Mouse (Mus musculus) mesoderm, embryonic 11.5 days (tissue): ENCODE results near the gene Ube2d1.

ENCODE experiments used
- DNase-seq: peaks from one replicate; pipeline ENCODE4 v3.0.0-alpha.2; 2012; ENCODE audit warnings: low read depth, low spot score

Ube2d1 gene

DNA sequence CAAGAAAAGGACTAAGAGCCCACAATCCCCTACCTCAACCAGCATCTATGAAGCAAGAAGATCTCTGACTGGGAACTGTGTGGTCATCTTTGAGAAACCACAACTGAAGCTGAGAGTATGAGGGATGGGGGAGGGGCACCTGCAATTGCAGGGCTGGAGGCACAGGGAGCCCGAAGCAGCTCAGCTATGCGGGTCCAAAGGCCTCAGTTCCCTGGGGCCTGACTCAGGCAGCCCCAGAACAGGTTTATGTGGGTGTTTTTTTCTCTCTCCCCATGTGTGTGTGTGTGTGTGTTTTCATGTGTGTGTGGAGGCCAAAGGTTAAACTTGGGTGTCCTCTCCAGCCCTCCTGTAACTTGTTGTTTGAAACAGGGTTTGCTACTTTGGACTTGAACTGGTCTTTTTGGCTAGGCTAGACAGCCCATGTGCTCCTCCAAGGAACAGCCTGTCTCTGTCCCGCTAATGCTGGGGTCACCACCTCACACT lies 6.2 kb upstream of the Ube2d1 start:
- no peak for DNase-seq

DNA sequence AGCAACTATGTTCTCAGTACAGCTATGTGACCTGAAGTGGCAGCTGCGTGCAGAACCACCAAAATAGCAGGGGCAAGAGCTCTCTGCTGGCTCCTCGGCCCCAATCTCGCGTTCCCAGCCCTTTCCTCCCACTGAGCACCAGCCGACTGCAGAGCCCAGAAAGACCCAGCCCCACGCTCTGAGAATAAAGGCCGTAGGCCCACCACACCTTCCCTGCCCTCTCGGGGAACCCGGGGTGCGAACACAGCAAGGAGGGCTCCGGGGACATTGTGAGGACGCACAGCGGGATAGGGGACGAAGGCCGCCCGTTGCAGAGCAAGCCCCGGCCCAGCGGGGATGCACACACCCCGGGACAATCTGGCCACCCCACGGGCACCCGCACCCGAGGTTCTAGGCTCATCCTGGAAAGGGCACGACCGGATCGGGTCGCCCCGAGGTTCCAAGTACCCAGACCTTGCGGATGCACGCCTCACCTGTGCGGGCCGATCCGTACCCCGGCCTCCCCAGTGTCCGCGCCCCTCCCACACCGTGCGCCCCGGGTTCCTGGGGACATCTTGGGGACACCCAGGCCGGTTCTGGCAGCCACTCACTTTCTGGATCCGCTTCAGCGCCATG lies 444 bp downstream of the Ube2d1 start:
- peak; percentile 63 for DNase-seq

- DNase-seq: no peak
Observed at GRCm38 (mm10) chr10:71284131-71284510, 941 bp downstream of the Ube2d1 start.

- DNase-seq: peak; percentile 31
Observed at GRCm38 (mm10) chr10:71273008-71273739, 11.9 kb downstream of the Ube2d1 start.

- DNase-seq: no peak
Observed at GRCm38 (mm10) chr10:71267973-71268372, 17.1 kb downstream of the Ube2d1 start.

- DNase-seq: no peak
Observed at GRCm38 (mm10) chr10:71267511-71267910, 17.6 kb downstream of the Ube2d1 start.

DNA sequence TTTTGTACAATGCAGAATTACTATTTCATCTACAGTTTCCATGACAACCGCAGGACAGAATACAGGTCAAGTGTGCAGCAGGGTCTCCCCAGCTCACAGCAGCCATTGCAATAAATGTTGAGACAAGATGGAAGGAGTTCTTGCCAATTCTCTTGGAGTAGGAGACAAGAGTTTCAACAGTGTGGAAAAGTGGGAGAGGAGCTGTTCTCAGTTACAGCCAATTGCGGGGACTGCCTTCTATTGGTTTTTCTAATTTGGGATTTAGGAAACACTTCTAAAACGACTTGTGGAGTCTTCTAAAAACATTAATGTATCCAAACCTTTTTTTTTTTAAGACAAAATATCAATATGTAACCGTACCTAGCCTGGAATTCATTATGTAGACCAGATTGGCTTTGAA lies 20.0 kb downstream of the Ube2d1 start:
- DNase-seq: no peak

- no peak for DNase-seq
Observed at GRCm38 (mm10) chr10:71261637-71262036, 23.4 kb downstream of the Ube2d1 start.

DNA sequence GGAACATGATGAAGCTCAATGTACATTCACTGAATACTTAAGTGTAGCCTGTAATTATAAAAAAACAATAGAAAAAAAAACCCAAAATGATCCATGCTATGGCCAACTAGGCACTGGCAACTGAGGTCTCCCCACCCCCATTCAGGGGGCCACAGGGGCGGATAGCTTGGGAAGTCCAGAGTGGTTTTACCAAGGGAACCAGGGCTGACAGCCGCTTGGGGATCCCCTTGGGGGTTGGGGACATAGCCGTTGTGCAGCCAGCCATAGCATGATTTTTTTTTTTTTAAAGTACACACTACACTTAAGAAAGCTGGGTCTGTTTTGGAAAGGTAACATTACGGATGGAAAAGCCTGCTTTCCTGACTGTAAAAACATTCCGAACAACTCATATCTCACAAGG lies 26.1 kb downstream of the Ube2d1 start:
- no peak for DNase-seq

GRCm38 (mm10) chr10:71258516-71258915 lies 26.5 kb downstream of the Ube2d1 start:
- no peak for DNase-seq

GRCm38 (mm10) chr10:71253147-71253546 lies 31.9 kb downstream of the Ube2d1 start:
- no peak for DNase-seq

DNA sequence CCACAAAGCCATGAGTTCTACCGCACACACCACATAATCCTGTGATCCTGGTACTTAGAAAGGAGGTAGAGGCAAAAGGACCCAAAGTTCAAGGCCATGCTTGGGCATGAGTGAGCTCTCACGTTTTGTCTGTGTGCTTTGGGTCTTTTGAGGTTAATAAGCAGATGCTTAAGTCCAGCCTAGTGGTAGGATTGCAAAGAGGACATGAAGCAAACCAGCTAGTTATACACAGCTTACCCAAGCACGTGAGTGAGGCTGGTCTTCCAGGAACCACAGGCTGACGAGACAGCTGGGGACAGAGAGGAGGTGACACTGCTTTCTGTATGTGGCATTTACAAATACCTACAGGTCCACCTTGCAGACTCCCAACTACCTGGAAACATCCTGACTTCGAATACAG lies 32.6 kb downstream of the Ube2d1 start:
- DNase-seq: no peak

DNA sequence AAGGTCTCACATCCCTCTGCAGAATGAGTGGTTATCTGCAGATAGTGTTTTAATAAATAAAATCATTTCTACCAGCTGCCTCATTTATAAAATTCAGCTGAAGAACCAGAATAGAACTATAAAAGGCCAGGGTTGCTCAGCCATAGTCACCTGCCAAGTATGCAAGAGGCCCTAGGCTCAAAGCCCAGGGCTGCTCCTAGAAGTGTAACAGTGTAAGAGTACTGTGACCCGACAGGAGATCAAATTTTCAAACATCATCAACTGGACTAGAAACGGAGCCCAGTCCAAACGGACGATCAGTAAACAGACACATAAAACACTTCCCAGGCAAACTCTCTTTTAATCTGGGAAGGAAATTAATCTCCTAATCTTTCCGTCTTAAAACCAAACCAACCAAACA lies 33.2 kb downstream of the Ube2d1 start:
- no peak for DNase-seq

DNA sequence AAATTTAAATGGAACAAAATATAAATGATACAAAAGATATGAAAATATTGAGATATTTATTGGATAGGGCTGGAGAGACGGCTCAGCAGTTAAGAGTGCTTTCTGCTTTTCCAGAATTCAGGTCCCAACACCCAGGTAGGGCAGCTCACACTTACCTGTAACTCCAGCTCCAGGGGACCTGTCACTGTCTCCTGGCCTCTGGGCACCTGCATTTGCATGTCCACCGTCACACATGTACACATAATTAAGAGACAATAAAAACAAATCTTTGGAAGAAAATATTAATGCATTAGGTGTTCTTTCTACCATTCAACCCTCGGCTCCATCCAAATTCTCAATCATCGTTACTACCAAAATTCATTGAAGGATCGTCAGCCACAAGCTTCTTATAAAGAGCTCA lies 33.8 kb downstream of the Ube2d1 start:
- no peak for DNase-seq

DNA sequence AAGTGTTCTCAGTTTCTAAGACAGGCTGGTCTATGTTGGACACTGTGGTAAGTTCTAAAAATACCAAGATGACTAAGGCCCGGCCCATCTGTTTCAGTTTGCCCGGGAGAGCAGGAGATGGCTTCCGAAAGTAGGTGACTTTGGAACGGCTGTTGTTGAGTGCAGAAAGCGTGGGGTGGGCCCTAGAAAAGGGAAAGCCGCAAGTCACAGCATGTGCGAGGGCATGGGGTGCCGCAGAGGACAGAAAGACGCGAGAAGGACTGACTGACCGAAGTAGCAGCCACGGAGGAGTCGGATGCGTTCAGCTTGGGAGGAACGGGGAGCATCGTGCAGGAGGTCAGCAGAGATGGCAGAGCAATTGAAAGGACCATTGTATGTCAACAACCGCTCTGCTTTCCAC lies 34.6 kb downstream of the Ube2d1 start:
- no peak for DNase-seq

GRCm38 (mm10) chr10:71249086-71249880 lies 35.8 kb downstream of the Ube2d1 start:
- DNase-seq: no peak

DNA sequence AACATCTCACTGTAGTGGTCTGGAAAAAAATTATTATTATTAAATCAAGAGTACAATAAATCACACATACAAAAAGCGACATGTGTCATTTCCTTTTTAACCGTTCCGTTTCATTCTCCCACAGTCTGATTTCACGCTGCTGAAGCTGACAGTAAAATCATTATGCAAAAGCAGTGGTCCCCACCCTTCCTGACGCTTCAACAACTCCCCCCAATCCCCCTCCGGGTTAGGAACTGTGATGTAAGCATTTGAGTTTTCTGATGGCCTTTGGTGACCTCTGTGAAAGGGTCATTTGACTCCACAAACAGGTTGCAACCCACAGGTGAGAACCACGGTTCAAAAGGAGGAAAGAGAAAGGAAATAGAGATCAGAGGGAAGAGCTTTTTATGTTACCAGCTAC lies 38.1 kb downstream of the Ube2d1 start:
- DNase-seq: no peak

- no peak for DNase-seq
Observed at GRCm38 (mm10) chr10:71239479-71240120, 45.5 kb downstream of the Ube2d1 start.

DNA sequence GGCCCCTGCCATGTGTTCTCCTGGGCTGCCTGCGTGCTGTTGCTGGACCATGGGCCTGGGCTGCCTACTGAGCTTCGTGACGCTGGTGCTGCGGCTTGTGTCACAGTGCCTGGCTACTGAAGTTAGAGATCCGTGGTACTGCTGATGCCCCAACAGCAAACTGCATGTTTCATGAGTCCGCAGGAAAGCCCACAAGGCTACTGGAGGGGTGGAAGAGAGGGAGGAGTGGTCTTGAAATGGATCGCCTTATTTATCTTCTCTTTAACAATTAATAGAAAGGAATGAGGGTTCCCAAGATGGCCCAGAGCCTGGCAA lies 46.9 kb downstream of the Ube2d1 start, which contains the start of gene Tfam:
Tfam (minus strand) TSS at position 41 of the 315 bp plus-strand sequence.
- no peak for DNase-seq

GRCm38 (mm10) chr10:71237516-71238239 lies 47.4 kb downstream of the Ube2d1 start:
- DNase-seq: peak; percentile 96

- no peak for DNase-seq
Observed at GRCm38 (mm10) chr10:71234071-71234470, 51.0 kb downstream of the Ube2d1 start.
